Mouse (Mus musculus) midbrain, embryonic 15.5 days (tissue): Measurements from ENCODE around the gene Ahsg. TPM values are rescaled to one million over a fixed set of nuclear protein-coding genes. Genes with fewer than 3 reads are reported as not detected.
"Not testable (repeated sequence)": the region's sequence is repeated elsewhere in the genome, so short reads cannot be mapped to it uniquely, and the experiment has no call there.

Experiments
- ATAC-seq: fragments of 200-750 bp; cut with Nextera tagmentation; replicated peaks from 2 replicates; pipeline ENCODE4 v1.8.0; 2017; ENCODE audit warnings: moderate TSS enrichment
- H3K27ac ChIP-seq: fragments of 300-500 bp; sonication (generic); 2 replicates; pipeline ENCODE4 v1.5.1; 2015; ENCODE audit warnings: mild to moderate bottlenecking, inconsistent platforms
- H3K27me3 ChIP-seq: fragments of 300-500 bp; sonication (generic); replicated peaks from 2 replicates; pipeline ENCODE4 v1.6.1; 2015; ENCODE audit warnings: inconsistent platforms
- H3K36me3 ChIP-seq: fragments of 300-500 bp; sonication (generic); replicated peaks from 2 replicates; pipeline ENCODE4 v1.6.1; 2015; ENCODE audit warnings: inconsistent platforms
- H3K4me1 ChIP-seq: fragments of 300-500 bp; sonication (generic); 2 replicates; pipeline ENCODE4 v1.6.1; 2015; ENCODE audit warnings: inconsistent platforms
- H3K4me2 ChIP-seq: fragments of 300-500 bp; sonication (generic); 2 replicates; pipeline ENCODE4 v1.6.1; 2015; ENCODE audit warnings: inconsistent platforms, mild to moderate bottlenecking, moderate library complexity
- H3K4me3 ChIP-seq: fragments of 300-500 bp; sonication (generic); 2 replicates; pipeline ENCODE4 v1.5.1; 2015; ENCODE audit warnings: mild to moderate bottlenecking, inconsistent platforms
- H3K9ac ChIP-seq: fragments of 300-500 bp; sonication (generic); 2 replicates; pipeline ENCODE4 v1.6.1; 2015; ENCODE audit warnings: mild to moderate bottlenecking, inconsistent platforms
- H3K9me3 ChIP-seq: fragments of 300-500 bp; sonication (generic); 2 replicates; pipeline ENCODE4 v1.6.1; 2016; ENCODE audit warnings: inconsistent platforms
- WGBS: fragments of 180-500 bp; shearing (Covaris S2); methylation state at CpG from one replicate; pipeline ENCODE4 v1.1.7; 2015; ENCODE audit warnings: mixed read lengths; 5-methylcytosine and 5-hydroxymethylcytosine counted together
- polyA plus RNA-seq: library from polyadenylated mRNA; unstranded; fragments of >200 nt; fragmentation: Nextera tagmentation; extraction: Ambion mirVana; gene quantifications from 2 replicates; pipeline ENCODE4 v1.2.1, GENCODE M21; 2015

The Ahsg gene
- polyA plus RNA-seq, 1 experiment from 2014 or later, result not detected

DNA sequence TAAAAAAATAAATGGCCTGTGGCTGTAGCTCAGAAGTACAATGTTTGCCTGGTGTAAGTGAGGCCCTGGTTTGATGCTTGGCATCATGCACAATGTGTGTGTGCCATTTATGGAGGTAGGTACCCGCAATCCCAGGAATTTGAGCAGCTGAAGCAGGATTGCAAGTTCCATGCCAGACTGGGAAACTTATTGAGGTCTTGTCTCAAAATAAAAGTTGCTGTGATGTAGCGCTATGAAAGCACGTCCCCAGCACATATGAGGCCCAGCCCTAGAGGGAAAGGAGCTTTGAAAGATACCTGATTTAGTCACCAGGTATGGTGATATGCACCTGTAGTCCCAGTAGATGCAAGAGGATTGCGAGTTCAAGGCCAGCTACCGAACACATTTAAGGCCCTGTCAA is 30.7 kb downstream of the Ahsg start:
- Histone ChIP-seq H3K9me3 (no peaks in the 10 kb centered on the region), H3K4me3 (no peak overlapping the region), H3K4me1 (no peaks in the 10 kb centered on the region), H3K4me2 (no peak overlapping the region), H3K9ac (no peak overlapping the region), H3K27ac (no peak overlapping the region), H3K36me3 (no peaks in the 10 kb centered on the region), H3K27me3 (no peaks in the 10 kb centered on the region)
- no peak for ATAC-seq
- 90% methylated on average over 5 of the region's 5 CpGs for WGBS

DNA sequence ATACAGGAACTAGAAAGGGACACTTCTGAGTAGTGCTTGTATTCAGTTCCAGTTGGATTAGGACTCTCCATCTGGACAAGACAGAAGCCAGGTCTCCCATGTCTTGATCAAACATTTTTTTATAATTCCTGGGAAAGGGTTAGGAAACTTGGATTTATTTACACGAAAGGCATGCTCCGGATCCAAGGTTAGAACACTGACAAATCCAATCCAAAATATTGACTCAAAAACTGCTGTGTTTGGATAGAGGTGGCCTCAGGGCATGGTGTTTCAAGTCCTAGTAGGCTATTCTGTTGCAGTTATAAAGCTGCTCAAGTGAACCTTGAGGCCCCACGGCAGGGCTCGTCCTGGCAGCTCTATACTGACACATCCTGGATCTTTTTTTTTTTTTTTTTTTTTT is 31.4 kb downstream of the Ahsg start:
- H3K27me3 ChIP-seq, result no peaks in the 10 kb centered on the region
- no peak overlapping the region for H3K9ac ChIP-seq
- H3K27ac ChIP-seq, result no peak overlapping the region
- H3K4me3 ChIP-seq, result no peak overlapping the region
- no peaks in the 10 kb centered on the region for H3K4me1 ChIP-seq
- no peaks in the 10 kb centered on the region for H3K36me3 ChIP-seq
- ATAC-seq, result no peak
- H3K9me3 ChIP-seq, result no peaks in the 10 kb centered on the region
- H3K4me2 ChIP-seq, result no peak overlapping the region
- WGBS, result 81% methylated on average over 4 of the region's 4 CpGs

DNA sequence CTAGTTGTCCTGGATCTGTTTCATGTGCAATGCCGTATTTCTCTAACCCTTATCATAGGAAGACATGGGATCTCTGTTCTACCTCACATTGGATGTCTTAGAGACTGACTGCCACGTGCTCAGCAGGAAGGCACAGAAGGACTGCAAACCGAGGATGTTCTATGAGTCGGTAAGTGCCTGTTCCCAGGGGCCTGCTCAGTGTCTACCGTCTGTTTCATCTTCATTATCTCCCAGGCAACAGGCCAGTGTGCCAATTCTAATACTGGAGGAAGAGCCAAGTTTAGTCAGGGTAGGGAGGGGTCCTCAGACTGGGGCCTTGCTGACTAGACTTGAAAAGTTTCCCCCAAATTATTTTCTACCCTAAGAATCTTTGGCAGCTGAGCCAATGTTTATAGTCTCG is 38.5 kb downstream of the Ahsg start:
- no peak for ATAC-seq

GRCm38 (mm10) chr16:22931431-22932200 is 40.5 kb downstream of the Ahsg start:
- Histone ChIP-seq H3K4me3 (no peak overlapping the region), H3K27me3 (no peaks in the 10 kb centered on the region)
- no peak for ATAC-seq

More for the DNA sequence above, 38.5 kb downstream of the Ahsg start:
- no peaks in the 10 kb centered on the region for H3K4me1 ChIP-seq
- H3K27ac ChIP-seq, result no peak overlapping the region
- H3K4me2 ChIP-seq, result no peak overlapping the region
- no peaks in the 10 kb centered on the region for H3K36me3 ChIP-seq
- no peak overlapping the region for H3K4me3 ChIP-seq
- no peaks in the 10 kb centered on the region for H3K9me3 ChIP-seq
- no peaks in the 10 kb centered on the region for H3K27me3 ChIP-seq
- 63% methylated on average over 6 of the region's 6 CpGs for WGBS
- no peak overlapping the region for H3K9ac ChIP-seq

DNA sequence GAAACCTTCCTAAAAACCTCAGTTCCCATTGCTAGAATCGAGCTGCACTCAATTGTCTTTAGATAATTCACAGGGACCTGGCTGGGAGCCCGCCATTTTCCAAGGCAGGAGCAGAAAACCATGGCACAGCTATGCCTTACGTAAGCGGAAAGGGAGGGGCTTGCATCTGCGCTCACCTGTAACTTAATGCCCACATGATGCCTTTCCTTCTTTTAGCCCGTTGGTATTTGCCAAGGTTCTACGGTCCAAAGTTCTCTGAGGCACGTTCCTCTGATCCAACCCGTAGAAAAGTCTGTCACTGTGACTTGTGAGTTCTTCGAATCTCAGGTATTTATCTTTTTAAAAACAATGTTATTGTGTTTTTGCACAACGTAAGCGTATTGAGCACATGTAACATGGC is 46.6 kb downstream of the Ahsg start:
- Histone ChIP-seq H3K27ac (no peak overlapping the region), H3K4me3 (no peak overlapping the region), H3K4me2 (no peak overlapping the region), H3K27me3 (no peaks in the 10 kb centered on the region), H3K9ac (no peak overlapping the region), H3K4me1 (no peaks in the 10 kb centered on the region), H3K9me3 (no peaks in the 10 kb centered on the region), H3K36me3 (no peaks in the 10 kb centered on the region)
- no peak for ATAC-seq
- WGBS, result 91% methylated on average over 12 of the region's 12 CpGs

More at GRCm38 (mm10) chr16:22931431-22932200, 40.5 kb downstream of the Ahsg start:
- H3K27ac ChIP-seq, result no peak overlapping the region
- no peaks in the 10 kb centered on the region for H3K9me3 ChIP-seq
- 86% methylated on average over 11 of the region's 11 CpGs for WGBS
- no peaks in the 10 kb centered on the region for H3K36me3 ChIP-seq
- no peaks in the 10 kb centered on the region for H3K4me1 ChIP-seq
- H3K9ac ChIP-seq, result no peak overlapping the region
- H3K4me2 ChIP-seq, result no peak overlapping the region

DNA sequence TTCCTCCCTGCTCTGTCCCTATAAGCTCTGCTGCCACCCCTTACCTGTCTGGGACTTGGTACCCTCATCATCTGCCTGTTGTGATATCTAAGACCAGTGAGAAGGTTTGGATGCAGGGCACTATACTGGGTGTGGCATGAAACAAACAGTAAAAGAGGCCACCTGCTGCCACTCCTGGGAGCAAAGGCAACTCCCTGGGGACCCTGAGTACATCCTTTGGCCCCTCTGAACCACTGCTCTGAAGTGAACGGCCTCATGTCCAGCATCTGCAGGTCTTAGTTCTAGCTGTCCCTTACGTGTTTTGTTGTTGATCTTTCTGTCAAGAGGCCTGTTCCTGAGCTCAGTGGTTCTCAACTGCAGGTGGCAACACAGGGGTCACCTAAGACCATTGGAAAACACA is 47.5 kb downstream of the Ahsg start:
- Histone ChIP-seq H3K9me3 (no peaks in the 10 kb centered on the region), H3K27ac (no peak overlapping the region), H3K27me3 (no peaks in the 10 kb centered on the region), H3K36me3 (no peaks in the 10 kb centered on the region), H3K4me3 (no peak overlapping the region), H3K9ac (no peak overlapping the region), H3K4me1 (no peaks in the 10 kb centered on the region), H3K4me2 (no peak overlapping the region)
- 77% methylated on average over 2 of the region's 2 CpGs for WGBS
- ATAC-seq, result no peak

- Histone ChIP-seq H3K36me3 (no peaks in the 10 kb centered on the region), H3K27me3 (no peaks in the 10 kb centered on the region), H3K9ac (no peak overlapping the region), H3K4me1 (no peaks in the 10 kb centered on the region), H3K4me2 (no peak overlapping the region), H3K4me3 (no peak overlapping the region), H3K9me3 (no peaks in the 10 kb centered on the region), H3K27ac (no peak overlapping the region)
- no peak for ATAC-seq
- WGBS, result 85% methylated on average over 8 of the region's 8 CpGs
Measured at GRCm38 (mm10) chr16:22939120-22939695, 48.1 kb downstream of the Ahsg start.

DNA sequence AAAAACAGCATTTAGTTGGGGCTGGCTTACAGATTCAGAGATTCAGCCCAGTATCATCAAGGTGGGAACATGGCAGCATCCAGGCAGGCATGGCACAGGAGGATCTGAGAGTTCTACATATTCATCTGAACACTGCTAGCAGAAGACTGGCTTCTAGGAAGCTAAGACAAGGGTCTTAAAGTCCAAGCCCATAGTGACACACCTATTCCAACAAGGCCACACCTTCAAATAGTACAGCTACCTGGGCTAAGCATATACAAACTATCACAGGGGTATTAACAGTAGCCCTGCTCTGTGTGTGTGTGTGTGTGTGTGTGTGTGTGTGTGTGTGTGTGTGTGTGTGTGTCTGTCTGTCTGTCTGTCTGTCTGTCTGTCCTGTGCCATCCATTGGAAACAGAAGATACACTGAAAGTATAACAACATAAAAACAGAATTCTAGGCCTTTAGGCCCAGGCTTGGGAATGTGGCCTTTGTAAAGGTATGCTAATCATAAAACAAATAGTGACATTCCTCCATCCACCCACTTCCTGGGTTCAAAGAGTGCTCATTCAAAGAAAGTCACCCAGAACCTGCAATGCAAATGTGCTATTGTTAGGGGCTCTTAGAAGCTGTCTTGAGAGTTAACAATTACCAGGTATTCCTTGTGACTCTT is 50.9 kb downstream of the Ahsg start:
- H3K27ac ChIP-seq, H3K4me2 ChIP-seq, H3K9me3 ChIP-seq, H3K4me3 ChIP-seq, H3K36me3 ChIP-seq, H3K9ac ChIP-seq, ATAC-seq, H3K27me3 ChIP-seq, H3K4me1 ChIP-seq: not testable (repeated sequence)

- H3K27ac ChIP-seq, result no peak overlapping the region
- no peak overlapping the region for H3K4me3 ChIP-seq
- H3K4me1 ChIP-seq, result no peaks in the 10 kb centered on the region
- 86% methylated on average over 2 of the region's 2 CpGs for WGBS
- no peaks in the 10 kb centered on the region for H3K9me3 ChIP-seq
- no peak overlapping the region for H3K4me2 ChIP-seq
- no peaks in the 10 kb centered on the region for H3K36me3 ChIP-seq
- H3K9ac ChIP-seq, result no peak overlapping the region
- no peaks in the 10 kb centered on the region for H3K27me3 ChIP-seq
- ATAC-seq, result no peak
Measured at GRCm38 (mm10) chr16:22947371-22947770, 56.3 kb downstream of the Ahsg start.

Other genes with a start within 250 kb of the Ahsg start
- gene Dgkg, start 234.1 kb upstream of the Ahsg start, polyA plus RNA-seq, result 2.0 and 2.6 TPM in 2 replicates
- not detected in 2 replicates for gene Crygs, start 79.7 kb upstream of the Ahsg start, polyA plus RNA-seq
- 19.9 and 22.8 TPM in 2 replicates for gene Tbccd1, start 33.6 kb upstream of the Ahsg start, polyA plus RNA-seq
- gene Dnajb11, start 33.4 kb upstream of the Ahsg start, polyA plus RNA-seq, result 93.9 and 96.9 TPM in 2 replicates
- gene Fetub, start 27.1 kb downstream of the Ahsg start, polyA plus RNA-seq, result not detected in 2 replicates
- gene Hrg, start 59.8 kb downstream of the Ahsg start, polyA plus RNA-seq, result 0.13 and 0.31 TPM in 2 replicates
- gene Kng2, start 138.2 kb downstream of the Ahsg start, polyA plus RNA-seq, result not detected in 2 replicates
- gene Kng1, start 166.6 kb downstream of the Ahsg start, polyA plus RNA-seq, result 0.55 TPM in 1 of 2 replicates, not detected in the other
- gene Eif4a2, start 216.2 kb downstream of the Ahsg start, polyA plus RNA-seq, result 323 and 336 TPM in 2 replicates
- 41.7 and 42.1 TPM in 2 replicates for gene Rfc4, start 236.5 kb downstream of the Ahsg start, polyA plus RNA-seq